Mouse (Mus musculus) bone marrow, adult 2 months (tissue): Measurements from ENCODE around the gene Camkk2.

Source experiments
- CTCF ChIP-seq: fragments of 200-500 bp; IDR thresholded peaks from 2 replicates; pipeline ENCODE4 v1.5.1; 2011; ENCODE audit warnings: low read length, control low read depth; ENCODE audit not compliant: control insufficient read depth, insufficient read depth
- POLR2A ChIP-seq: fragments of 200-500 bp; IDR thresholded peaks from 2 replicates; pipeline ENCODE4 v1.6.1; 2011; ENCODE audit warnings: low read depth, mild to moderate bottlenecking, control low read depth, low read length, borderline replicate concordance; ENCODE audit not compliant: control insufficient read depth

DNA sequence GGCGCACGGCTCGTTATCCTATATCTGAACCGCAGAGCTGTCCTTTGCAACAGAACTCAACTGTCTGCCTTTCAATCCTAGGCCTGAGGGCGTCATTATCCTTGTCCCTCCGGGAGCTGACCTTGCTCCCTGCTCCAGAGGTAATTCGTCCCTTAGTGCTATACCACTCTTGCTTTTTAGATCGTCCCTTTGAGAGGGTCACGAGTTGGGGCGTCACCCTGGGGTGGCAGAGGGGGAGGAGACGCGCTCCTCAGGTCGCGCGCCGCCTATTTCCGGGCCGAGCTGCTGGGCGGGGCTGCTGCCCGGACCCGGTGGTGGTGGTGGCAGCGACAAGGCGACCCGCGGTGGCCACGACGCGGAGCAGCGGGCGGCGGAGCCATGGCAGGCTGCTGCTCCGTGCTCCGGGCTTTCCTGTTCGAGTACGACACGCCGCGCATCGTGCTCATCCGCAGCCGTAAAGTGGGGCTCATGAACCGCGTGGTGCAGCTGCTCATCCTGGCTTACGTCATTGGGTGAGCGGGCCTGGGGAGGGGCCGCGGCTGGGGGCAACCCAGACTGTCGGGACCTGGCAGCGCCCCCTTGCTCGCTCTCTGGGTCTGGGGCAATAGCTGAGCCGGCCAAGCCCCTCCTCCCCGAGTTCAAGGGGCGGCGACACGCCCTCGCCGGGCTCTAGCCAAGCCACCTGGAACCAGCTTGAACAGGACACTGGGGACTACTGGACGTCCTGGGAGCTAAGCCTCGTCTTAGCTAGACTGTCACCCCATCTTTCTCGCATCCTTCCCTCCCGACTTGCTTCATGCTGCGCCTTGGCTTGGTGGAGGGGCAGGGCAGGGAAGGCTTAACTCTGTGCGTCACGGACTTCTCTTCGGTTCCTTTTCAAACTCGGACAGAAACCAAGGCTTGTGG is 71.7 kb downstream of the Camkk2 start, which contains the start of gene P2rx4:
- TF ChIP-seq POLR2A, result peak; percentile 71; the same call in 1 of the 2 replicates
- TF ChIP-seq CTCF, result no peak
